Mouse (Mus musculus) right cerebral cortex, adult 18-20 months (tissue): ENCODE results near the gene Gm12886.

Source experiments
- DNase-seq: peaks from one replicate; pipeline ENCODE4 v3.0.0; 2022; ENCODE audit warnings: mixed read lengths

Gene Gm12886

GRCm38 (mm10) chr4:121422999-121423398 is at the start of gene Gm12886:
Gene Gm12886, minus strand, starts transcription at chr4:121423099.
- no peak for DNase-seq
